Mouse (Mus musculus) neural tube, embryonic 11.5 days (tissue): ENCODE measurements around the gene Enpp5. TPM values are rescaled to one million over a fixed set of nuclear protein-coding genes. Genes with fewer than 3 reads are reported as not detected.

ENCODE experiments used
- ATAC-seq: fragments of 200-750 bp; cut with Nextera tagmentation; 2 replicates; pipeline ENCODE4 v1.8.0; 2017; ENCODE audit warnings: moderate number of reproducible peaks, mild to moderate bottlenecking, moderate TSS enrichment, moderate library complexity; ENCODE audit not compliant: insufficient read depth, low FRiP score, low TSS enrichment
- DNase-seq: peaks from one replicate; pipeline ENCODE4 v3.0.0-alpha.2; 2015; ENCODE audit warnings: low spot score
- H3K27ac ChIP-seq: fragments of 300-500 bp; sonication (generic); 2 replicates; pipeline ENCODE4 v1.5.1; 2014; ENCODE audit warnings: low read depth, mild to moderate bottlenecking, low read length
- H3K27me3 ChIP-seq: fragments of 300-500 bp; sonication (generic); 2 replicates; pipeline ENCODE4 v1.6.1; 2014; ENCODE audit warnings: mild to moderate bottlenecking, low read length, mixed read lengths; ENCODE audit not compliant: control insufficient read depth, insufficient read depth
- H3K36me3 ChIP-seq: fragments of 300-500 bp; sonication (generic); 2 replicates; pipeline ENCODE4 v1.6.1; 2014; ENCODE audit warnings: mild to moderate bottlenecking, low read length, moderate library complexity, mixed read lengths; ENCODE audit not compliant: control insufficient read depth, insufficient read depth
- H3K4me1 ChIP-seq: fragments of 300-500 bp; sonication (generic); 2 replicates; pipeline ENCODE4 v1.6.1; 2014; ENCODE audit warnings: low read length, mixed read lengths; ENCODE audit not compliant: control insufficient read depth, insufficient read depth
- H3K4me2 ChIP-seq: fragments of 300-500 bp; sonication (generic); 2 replicates; pipeline ENCODE4 v1.6.1; 2014; ENCODE audit warnings: low read depth, mild to moderate bottlenecking, moderate library complexity
- H3K4me3 ChIP-seq: fragments of 300-500 bp; sonication (generic); 2 replicates; pipeline ENCODE4 v1.5.1; 2014; ENCODE audit warnings: low read depth, low read length
- H3K9ac ChIP-seq: fragments of 300-500 bp; sonication (generic); 2 replicates; pipeline ENCODE4 v1.6.1; 2014; ENCODE audit warnings: mild to moderate bottlenecking, low read length
- H3K9me3 ChIP-seq: fragments of 300-500 bp; sonication (generic); 2 replicates; pipeline ENCODE4 v1.6.1; 2016; ENCODE audit warnings: low read length; ENCODE audit not compliant: control insufficient read depth
- WGBS: fragments of 180-500 bp; shearing (Covaris S2); extraction: QIAGEN DNeasy Blood & Tissue Kit; methylation state at CpG from one replicate; pipeline ENCODE4 v1.1.7; 2014; 5-methylcytosine and 5-hydroxymethylcytosine counted together
- polyA plus RNA-seq: library from polyadenylated mRNA; unstranded; fragments of >200 nt; fragmentation: Nextera tagmentation; extraction: Ambion mirVana; gene quantifications from 2 replicates; pipeline ENCODE4 v1.2.1, GENCODE M21; 2014

Gene Enpp5
- polyA plus RNA-seq, 1 experiment from 2014 or later: 11.4 TPM

GRCm38 (mm10) chr17:44057123-44057522, 21.5 kb upstream of the Enpp5 start:
- ATAC-seq (no peak), DNase-seq (no peak)
- H3K9me3 ChIP-seq: no peaks in the 10 kb centered on the region
- H3K4me1 ChIP-seq: no peaks in the 10 kb centered on the region
- H3K4me3 ChIP-seq: no peak overlapping the region
- H3K27me3 ChIP-seq: no peaks in the 10 kb centered on the region
- H3K4me2 ChIP-seq: no peak overlapping the region
- WGBS: 93% methylated on average over 1 of the region's 1 CpGs
- H3K9ac ChIP-seq: no peak overlapping the region
- no peak overlapping the region for H3K27ac ChIP-seq
- no peaks in the 10 kb centered on the region for H3K36me3 ChIP-seq

GRCm38 (mm10) chr17:44058145-44058544, 20.5 kb upstream of the Enpp5 start:
- no peak overlapping the region for H3K4me3 ChIP-seq
- H3K36me3 ChIP-seq: no peaks in the 10 kb centered on the region
- no peak for DNase-seq
- no peaks in the 10 kb centered on the region for H3K9me3 ChIP-seq
- no peak for ATAC-seq
- no peak overlapping the region for H3K27ac ChIP-seq
- H3K4me1 ChIP-seq: no peaks in the 10 kb centered on the region
- H3K9ac ChIP-seq: no peak overlapping the region
- H3K4me2 ChIP-seq: no peak overlapping the region
- H3K27me3 ChIP-seq: no peaks in the 10 kb centered on the region

DNA sequence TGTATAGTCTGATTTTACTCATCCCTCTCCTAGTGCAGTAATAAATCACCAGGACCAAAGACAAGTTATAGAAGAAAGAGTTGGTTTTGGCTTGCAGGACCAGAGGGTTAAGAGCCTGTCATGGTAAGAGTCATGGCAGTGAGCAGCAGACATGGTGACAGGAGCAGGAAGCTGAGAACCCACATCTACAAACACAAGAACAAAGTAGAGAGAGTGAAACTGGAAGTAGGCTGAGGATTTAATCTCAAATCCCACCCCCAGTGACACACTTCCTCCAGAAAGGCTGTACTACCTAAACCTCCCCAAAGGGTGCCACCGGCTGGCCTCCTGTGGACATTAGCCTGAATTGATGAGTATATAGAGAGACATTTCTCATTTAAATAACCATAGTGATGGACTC, 17.8 kb upstream of the Enpp5 start:
- Histone ChIP-seq H3K4me3 (no peak overlapping the region), H3K27ac (no peak overlapping the region), H3K9ac (no peak overlapping the region), H3K36me3 (no peaks in the 10 kb centered on the region), H3K27me3 (no peaks in the 10 kb centered on the region), H3K4me1 (no peaks in the 10 kb centered on the region), H3K9me3 (no peaks in the 10 kb centered on the region), H3K4me2 (no peak overlapping the region)
- DNase-seq (no peak), ATAC-seq (no peak)
- WGBS: 88% methylated on average over 1 of the region's 1 CpGs

- Histone ChIP-seq H3K27me3 (no peaks in the 10 kb centered on the region), H3K36me3 (no peaks in the 10 kb centered on the region), H3K9ac (no peak overlapping the region), H3K4me1 (no peaks in the 10 kb centered on the region), H3K27ac (no peak overlapping the region), H3K4me3 (no peak overlapping the region), H3K9me3 (no peaks in the 10 kb centered on the region), H3K4me2 (no peak overlapping the region)
- ATAC-seq (no peak), DNase-seq (no peak)
- WGBS: 80% methylated on average over 5 of the region's 5 CpGs
Measured at GRCm38 (mm10) chr17:44061289-44061890, 17.2 kb upstream of the Enpp5 start.

DNA sequence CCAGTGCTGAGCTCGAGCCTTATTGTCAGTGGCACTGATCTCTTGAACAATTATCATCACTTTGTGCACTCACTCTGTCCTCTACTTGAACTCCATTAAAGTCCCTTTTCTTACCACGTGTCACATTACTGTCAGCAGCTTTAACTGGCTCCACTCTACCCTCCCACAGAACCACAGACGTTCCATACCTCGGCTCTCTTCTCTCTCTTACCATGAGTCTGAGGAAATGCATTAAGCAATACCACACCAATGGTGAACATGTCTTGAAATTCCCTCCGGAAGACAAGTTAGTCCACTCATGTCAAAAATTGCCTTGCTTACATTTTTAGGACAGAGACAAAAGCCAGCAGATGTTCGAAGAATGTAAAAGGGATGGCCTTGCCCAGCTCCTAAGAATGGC, 9.7 kb upstream of the Enpp5 start:
- no peaks in the 10 kb centered on the region for H3K27me3 ChIP-seq
- H3K9ac ChIP-seq: no peak overlapping the region
- H3K4me1 ChIP-seq: no peaks in the 10 kb centered on the region
- H3K4me3 ChIP-seq: no peak overlapping the region
- H3K27ac ChIP-seq: no peak overlapping the region
- no peak overlapping the region for H3K4me2 ChIP-seq
- WGBS: 85% methylated on average over 6 of the region's 6 CpGs
- H3K36me3 ChIP-seq: no peaks in the 10 kb centered on the region
- no peak for DNase-seq
- no peak for ATAC-seq
- H3K9me3 ChIP-seq: no peaks in the 10 kb centered on the region

GRCm38 (mm10) chr17:44071680-44072079, 6.9 kb upstream of the Enpp5 start:
- Histone ChIP-seq H3K4me3 (no peak overlapping the region), H3K4me2 (no peak overlapping the region), H3K4me1 (no peaks in the 10 kb centered on the region), H3K27me3 (no peaks in the 10 kb centered on the region), H3K9me3 (no peaks in the 10 kb centered on the region), H3K9ac (no peak overlapping the region), H3K27ac (no peak overlapping the region), H3K36me3 (no peaks in the 10 kb centered on the region)
- ATAC-seq (no peak), DNase-seq (no peak)

DNA sequence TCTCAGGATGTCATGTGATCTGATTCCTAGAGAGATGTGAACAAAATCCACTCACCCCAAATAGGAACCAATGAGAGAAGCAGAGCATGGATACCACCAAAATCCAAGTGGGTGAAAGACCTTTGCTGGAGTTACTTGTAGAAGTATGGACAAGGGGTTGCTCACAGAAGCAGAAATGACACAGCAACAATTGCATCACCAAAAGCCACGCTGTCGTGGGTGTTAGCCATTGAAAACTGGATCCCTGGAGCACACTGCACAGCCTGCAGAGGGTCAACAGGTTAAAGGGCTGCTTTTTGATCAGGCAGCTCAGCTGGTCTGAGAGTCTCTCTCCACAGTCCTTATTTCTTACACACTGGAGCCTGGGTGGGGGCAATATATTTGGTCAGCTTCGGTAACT, 3.0 kb upstream of the Enpp5 start:
- H3K9ac ChIP-seq: no peak overlapping the region
- no peaks in the 10 kb centered on the region for H3K9me3 ChIP-seq
- no peak overlapping the region for H3K4me3 ChIP-seq
- WGBS: 82% methylated on average over 3 of the region's 3 CpGs
- H3K27me3 ChIP-seq: no peaks in the 10 kb centered on the region
- H3K36me3 ChIP-seq: no peaks in the 10 kb centered on the region
- H3K4me2 ChIP-seq: no peak overlapping the region
- no peak overlapping the region for H3K27ac ChIP-seq
- no peaks in the 10 kb centered on the region for H3K4me1 ChIP-seq
- no peak for ATAC-seq
- no peak for DNase-seq

- DNase-seq (peak; percentile 31), ATAC-seq (no peak)
- H3K9ac ChIP-seq: no peak overlapping the region
- no peak overlapping the region for H3K4me2 ChIP-seq
- no peaks in the 10 kb centered on the region for H3K9me3 ChIP-seq
- no peaks in the 10 kb centered on the region for H3K36me3 ChIP-seq
- H3K27ac ChIP-seq: no peak overlapping the region
- 59% methylated on average over 6 of the region's 6 CpGs for WGBS
- no peaks in the 10 kb centered on the region for H3K27me3 ChIP-seq
- no peak overlapping the region for H3K4me3 ChIP-seq
- no peaks in the 10 kb centered on the region for H3K4me1 ChIP-seq
Measured at GRCm38 (mm10) chr17:44076051-44076680, 2.4 kb upstream of the Enpp5 start.

GRCm38 (mm10) chr17:44077146-44077842, 1.3 kb upstream of the Enpp5 start:
- no peaks in the 10 kb centered on the region for H3K36me3 ChIP-seq
- 86% methylated on average over 12 of the region's 12 CpGs for WGBS
- H3K9ac ChIP-seq: no peak overlapping the region
- no peaks in the 10 kb centered on the region for H3K4me1 ChIP-seq
- H3K4me2 ChIP-seq: no peak overlapping the region
- H3K4me3 ChIP-seq: no peak overlapping the region
- H3K9me3 ChIP-seq: no peaks in the 10 kb centered on the region
- DNase-seq (no peak), ATAC-seq (no peak)
- no peak overlapping the region for H3K27ac ChIP-seq
- H3K27me3 ChIP-seq: no peaks in the 10 kb centered on the region
